Mouse (Mus musculus): Measurements from ENCODE around the gene Ccnyl1. TPM values are rescaled to one million over a fixed set of nuclear protein-coding genes. Genes with fewer than 3 reads are reported as not detected.

The Ccnyl1 gene
- total and polyA plus RNA-seq, 3 experiments: 2.8 to 9.0 (median 5.3) TPM

DNA sequence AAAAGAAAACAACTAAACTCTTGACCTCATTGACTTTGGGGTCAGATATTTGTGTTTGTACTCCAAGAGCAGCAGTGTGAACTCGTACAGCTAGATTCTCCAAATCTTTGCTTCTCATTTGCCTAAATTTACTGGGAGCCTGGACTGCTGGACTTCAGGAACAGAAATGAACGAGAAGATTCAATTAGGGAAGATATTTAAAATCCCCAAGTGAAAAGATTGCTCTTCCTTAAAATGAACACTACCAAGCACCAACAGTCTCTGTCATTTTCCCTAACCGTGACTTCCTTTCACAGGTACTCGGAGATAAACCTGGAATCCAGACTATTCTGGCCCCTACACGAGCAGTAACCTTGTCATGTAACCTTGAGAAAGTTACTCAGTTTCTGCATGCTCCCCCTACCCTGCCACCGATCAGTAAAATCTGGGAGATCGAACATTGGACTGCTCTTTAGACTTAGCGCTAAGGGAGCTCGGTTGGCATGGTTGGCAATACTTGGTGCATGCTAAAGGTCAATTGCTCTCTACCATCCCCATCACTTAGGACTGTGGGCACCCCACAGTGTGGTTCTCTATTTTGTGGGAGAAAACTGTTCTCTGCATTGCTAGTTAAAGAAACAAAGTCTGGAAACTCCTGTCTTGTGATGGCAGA lies 568 bp upstream of the Ccnyl1 start:
- dilution Hi-C loops (cut with MboI; ENCODE audit: extremely low pct_ligation_motif_present, extremely low pct_unique_long_range_greater_than_20kb, low sequenced_read_pairs) (no loop called here), in situ Hi-C loops (cut with MboI; ENCODE audit: low pct_ligation_motif_present, low pct_unique_long_range_greater_than_20kb, low sequenced_read_pairs) (no loop called here)
- TF ChIP-seq GABPA (IDR thresholded peaks at IDR 0.05; ENCODE audit: insufficient replicate concordance, low read depth, low read length): no peak
- no peak for TF ChIP-seq EP300 (IDR thresholded peaks at IDR 0.05; ENCODE audit: low read length)
- TF ChIP-seq MAZ (IDR thresholded peaks at IDR 0.05; ENCODE audit: low read depth, low read length): no peak
- TF ChIP-seq RCOR1 (conservative IDR thresholded peaks at IDR 0.05; ENCODE audit: low read depth, low read length): no peak
- no peak for TF ChIP-seq USF2 (conservative IDR thresholded peaks at IDR 0.05; ENCODE audit: low read depth, low read length)
- TF ChIP-seq CHD2 (IDR thresholded peaks at IDR 0.05; ENCODE audit: low read length): no peak
- no peak for TF ChIP-seq UBTF (IDR thresholded peaks at IDR 0.05; ENCODE audit: low read depth, low read length)
- TF ChIP-seq JUN (IDR thresholded peaks at IDR 0.05; ENCODE audit: insufficient read depth, low read depth, low read length): no peak
- TF ChIP-seq POLR2A (IDR thresholded peaks at IDR 0.05; ENCODE audit: low read depth, low read length): no peak
- no peak for TF ChIP-seq POLR2AphosphoS2 (IDR thresholded peaks at IDR 0.05; ENCODE audit: low read depth, low read length)
- TF ChIP-seq NELFE (IDR thresholded peaks at IDR 0.05; ENCODE audit: low read depth, low read length): no peak
- no peak for TF ChIP-seq HCFC1 (IDR thresholded peaks at IDR 0.05; ENCODE audit: low read depth, low read length)
- no peak for TF ChIP-seq TCF12 (IDR thresholded peaks at IDR 0.05; ENCODE audit: low read depth, low read length)
- TF ChIP-seq ELF1 (IDR thresholded peaks at IDR 0.05; ENCODE audit: low read depth, low read length): no peak
- TF ChIP-seq ZNF384 (IDR thresholded peaks at IDR 0.05; ENCODE audit: low read depth, low read length): no peak
- no peak for TF ChIP-seq CHD1 (IDR thresholded peaks at IDR 0.05; ENCODE audit: low read depth, low read length)
- H3K4me2 ChIP-seq (ENCODE audit: insufficient read depth, low read depth, poor library complexity, severe bottlenecking): peak overlapping the region; percentile 80
- peaks cover 14% of the 10 kb centered on the region for H3K27me3 ChIP-seq (replicated peaks)
- H3K9ac ChIP-seq (ENCODE audit: insufficient read depth, low read depth): peak overlapping the region; percentile 69
- no peaks in the 10 kb centered on the region for H3K79me2 ChIP-seq (replicated peaks; ENCODE audit: control insufficient read depth, extremely low read depth, insufficient read depth, poor library complexity, severe bottlenecking)
- DNase-seq (ENCODE audit: extremely low read depth): no peak
- H3K27ac ChIP-seq (ENCODE audit: insufficient read depth, low read depth): no peak overlapping the region
- H3K36me3 ChIP-seq (replicated peaks in 1 of 2; ENCODE audit: control insufficient read depth in 1 of 2, insufficient read depth in 1 of 2, low read length in 1 of 2): no peaks in the 10 kb centered on the region
- peaks cover 0 to 13% of the 10 kb centered on the region in 2 experiments; a peak in 2 of 4 replicates for H3K4me1 ChIP-seq (ENCODE audit: control insufficient read depth in 1 of 2, insufficient read depth in 2 of 2)
- H3K9me3 ChIP-seq (replicated peaks; ENCODE audit: low read length): no peaks in the 10 kb centered on the region
- peak overlapping the region; percentile 52 to 76 (median 70) for H3K4me3 ChIP-seq (replicated peaks in 1 of 3; ENCODE audit: low read depth in 2 of 3, low read length in 2 of 3, poor library complexity in 1 of 3)

DNA sequence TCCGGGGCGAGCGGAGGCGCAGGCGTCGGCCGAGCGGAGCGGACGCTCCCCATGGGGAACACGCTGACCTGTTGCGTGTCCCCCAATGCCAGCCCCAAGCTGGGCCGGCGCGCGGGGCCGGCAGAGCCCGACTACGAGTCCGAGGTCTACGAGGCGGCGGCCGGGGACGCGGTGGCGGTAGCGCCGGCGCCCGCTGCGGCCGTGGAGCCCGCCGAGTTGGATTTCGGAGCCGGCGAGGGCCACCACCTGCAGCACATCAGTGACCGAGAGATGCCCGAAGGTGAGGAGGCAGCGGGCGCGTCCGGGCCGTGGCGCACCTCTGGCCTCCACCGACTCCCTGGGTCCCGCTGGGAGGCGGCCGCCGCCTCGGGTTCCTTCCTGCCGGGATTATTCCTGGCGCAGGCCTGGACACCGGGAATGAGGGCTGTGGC lies 881 bp downstream of the Ccnyl1 start:
- H3K4me2 ChIP-seq (ENCODE audit: insufficient read depth, low read depth, poor library complexity, severe bottlenecking): peak overlapping the region; percentile 90
- H3K9me3 ChIP-seq (replicated peaks; ENCODE audit: low read length): no peaks in the 10 kb centered on the region
- H3K27ac ChIP-seq (ENCODE audit: insufficient read depth, low read depth): no peak overlapping the region
- peaks cover 14% of the 10 kb centered on the region for H3K27me3 ChIP-seq (replicated peaks)
- peak overlapping the region; percentile 69 for H3K9ac ChIP-seq (ENCODE audit: insufficient read depth, low read depth)
- dilution Hi-C loops (cut with MboI; ENCODE audit: extremely low pct_ligation_motif_present, extremely low pct_unique_long_range_greater_than_20kb, low sequenced_read_pairs) (no loop called here), in situ Hi-C loops (cut with MboI; ENCODE audit: low pct_ligation_motif_present, low pct_unique_long_range_greater_than_20kb, low sequenced_read_pairs) (no loop called here)
- H3K36me3 ChIP-seq (replicated peaks in 1 of 2; ENCODE audit: control insufficient read depth in 1 of 2, insufficient read depth in 1 of 2, low read length in 1 of 2): no peaks in the 10 kb centered on the region
- H3K79me2 ChIP-seq (replicated peaks; ENCODE audit: control insufficient read depth, extremely low read depth, insufficient read depth, poor library complexity, severe bottlenecking): no peaks in the 10 kb centered on the region
- TF ChIP-seq UBTF (IDR thresholded peaks at IDR 0.05; ENCODE audit: low read depth, low read length) (peak; percentile 50), MAZ (IDR thresholded peaks at IDR 0.05; ENCODE audit: low read depth, low read length) (no peak), ZMIZ1 (IDR thresholded peaks at IDR 0.05; ENCODE audit: low read depth, low read length) (peak; percentile 1; the same call in 1 of the 2 replicates)
- no peak for DNase-seq (ENCODE audit: extremely low read depth)
- peak overlapping the region; percentile 65 to 97 (median 70) for H3K4me3 ChIP-seq (replicated peaks in 1 of 3; ENCODE audit: low read depth in 2 of 3, low read length in 2 of 3, poor library complexity in 1 of 3)
- peaks cover 0 to 13% of the 10 kb centered on the region in 2 experiments; a peak in 2 of 4 replicates for H3K4me1 ChIP-seq (ENCODE audit: control insufficient read depth in 1 of 2, insufficient read depth in 2 of 2)
